In genomic region chr19:7419134-7419533, GRCm38 (mm10) we compare ENCODE assay signal across 8 mouse cellular contexts. TPM values are rescaled to one million over a fixed set of nuclear protein-coding genes. Genes with fewer than 3 reads are reported as not detected.
DNase-seq lines count a peak whose midpoint lies in the region; ATAC-seq and TF ChIP-seq lines count a peak whose summit lies in the region.

No protein-coding gene starts in this region.

- peaks cover 22% of the 10 kb centered on the region for H3K36me3 ChIP-seq in kidney, postnatal 0 days (ENCODE audit: insufficient read depth, low read length)
- H3K36me3 ChIP-seq in embryonic facial prominence, embryonic 13.5 days, result peaks cover 44% of the 10 kb centered on the region
- H3K36me3 ChIP-seq in intestine, embryonic 16.5 days (ENCODE audit: control insufficient read depth, insufficient read depth, low read length), result peaks cover 10% of the 10 kb centered on the region

- no peak for TF ChIP-seq CTCF in kidney, postnatal 0 days (IDR thresholded peaks at IDR 0.05; ENCODE audit: low read depth)

- H3K27me3 ChIP-seq in kidney, postnatal 0 days (ENCODE audit: insufficient read depth, low read length), result no peaks in the 10 kb centered on the region
- H3K27me3 ChIP-seq in embryonic facial prominence, embryonic 13.5 days, result no peaks in the 10 kb centered on the region
- H3K27me3 ChIP-seq in intestine, embryonic 16.5 days (replicated peaks; ENCODE audit: control insufficient read depth, insufficient read depth, low read length), result no peaks in the 10 kb centered on the region

- H3K27ac ChIP-seq in kidney, postnatal 0 days, result no peak overlapping the region
- H3K27ac ChIP-seq in embryonic facial prominence, embryonic 13.5 days, result no peak overlapping the region
- no peak overlapping the region for H3K27ac ChIP-seq in intestine, embryonic 16.5 days (ENCODE audit: low read length)

- no peak for ATAC-seq in kidney, postnatal 0 days (replicated peaks; ENCODE audit: low FRiP score, low read depth)
- ATAC-seq in embryonic facial prominence, embryonic 13.5 days (ENCODE audit: insufficient number of reproducible peaks, insufficient read depth, low FRiP score, low TSS enrichment, low read depth), result no peak
- no peak for ATAC-seq in intestine, embryonic 16.5 days

- no peak overlapping the region for H3K9ac ChIP-seq in kidney, postnatal 0 days (ENCODE audit: low read depth, low read length)
- H3K9ac ChIP-seq in embryonic facial prominence, embryonic 13.5 days, result peak overlapping the region; percentile 97
- H3K9ac ChIP-seq in intestine, embryonic 16.5 days (ENCODE audit: low read depth, low read length), result peak overlapping the region; percentile 36

- H3K4me2 ChIP-seq in kidney, postnatal 0 days (ENCODE audit: low read length), result peak overlapping the region; percentile 97
- H3K4me2 ChIP-seq in embryonic facial prominence, embryonic 13.5 days, result peak overlapping the region; percentile 74
- peak overlapping the region; percentile 88 for H3K4me2 ChIP-seq in intestine, embryonic 16.5 days (ENCODE audit: low read depth, low read length)

- 28% methylated on average over 6 of the region's 6 CpGs for WGBS in kidney, postnatal 0 days
- WGBS in embryonic facial prominence, embryonic 13.5 days, result 27% methylated on average over 6 of the region's 6 CpGs
- WGBS in intestine, embryonic 16.5 days, result 31% methylated on average over 6 of the region's 6 CpGs

- H3K4me3 ChIP-seq in kidney, postnatal 0 days (replicated peaks; ENCODE audit: low read depth, low read length), result peak overlapping the region; percentile 82; the same call in 1 of the 2 replicates
- H3K4me3 ChIP-seq in embryonic facial prominence, embryonic 13.5 days, result peak overlapping the region; percentile 84
- H3K4me3 ChIP-seq in intestine, embryonic 16.5 days (ENCODE audit: low read length), result peak overlapping the region; percentile 86

- H3K4me1 ChIP-seq in kidney, postnatal 0 days (replicated peaks; ENCODE audit: insufficient read depth, low read length), result peaks cover 57% of the 10 kb centered on the region
- peaks cover 66% of the 10 kb centered on the region for H3K4me1 ChIP-seq in embryonic facial prominence, embryonic 13.5 days
- peaks cover 65% of the 10 kb centered on the region for H3K4me1 ChIP-seq in intestine, embryonic 16.5 days (ENCODE audit: control insufficient read depth, insufficient read depth, low read length)

- H3K9me3 ChIP-seq in kidney, postnatal 0 days (replicated peaks; ENCODE audit: low read length), result no peaks in the 10 kb centered on the region
- no peaks in the 10 kb centered on the region for H3K9me3 ChIP-seq in embryonic facial prominence, embryonic 13.5 days
- no peaks in the 10 kb centered on the region for H3K9me3 ChIP-seq in intestine, embryonic 16.5 days (ENCODE audit: control insufficient read depth, low read length)

- DNase-seq in kidney, postnatal 0 days (ENCODE audit: low spot score), result no peak
- DNase-seq in kidney, postnatal 25 days, result no peak
- DNase-seq in neural tube, embryonic 10.5 days (ENCODE audit: extremely low spot score, low spot score), result peak; percentile 21
- DNase-seq in layer of hippocampus, adult 9-10 months (ENCODE audit: low spot score), result no peak
- no peak for DNase-seq in gastrocnemius, adult 18-20 months (ENCODE audit: low spot score)
- DNase-seq in T-cell, adult 2 months (ENCODE audit: low spot score), result no peak

RNA-seq across cellular contexts. Expression of gene 2700081O15Rik, which starts 1.7 kb away (rescaled TPM):
- polyA plus RNA-seq in kidney, postnatal 0 days (2015; fragmentation: Nextera tagmentation; extraction: Ambion mirVana), result 4.8 and 5.2 TPM in 2 replicates
- polyA plus RNA-seq in embryonic facial prominence, embryonic 13.5 days (2015; fragmentation: Nextera tagmentation; extraction: Ambion mirVana), result 10.4 and 11.8 TPM in 2 replicates
- 3.1 and 3.2 TPM in 2 replicates for polyA plus RNA-seq in intestine, embryonic 16.5 days (2015; fragmentation: Nextera tagmentation; extraction: Ambion mirVana)
- total RNA-seq in gastrocnemius, adult 18-20 months (2021), result 1 to 10 TPM; 3.1 to 4.8 TPM

RNA-seq across cellular contexts. Expression of gene Spindoc, which starts 36.3 kb away (rescaled TPM):
- polyA plus RNA-seq in kidney, postnatal 0 days (2015; fragmentation: Nextera tagmentation; extraction: Ambion mirVana), result 19.2 and 21.9 TPM in 2 replicates
- 30.8 and 42.4 TPM in 2 replicates for polyA plus RNA-seq in embryonic facial prominence, embryonic 13.5 days (2015; fragmentation: Nextera tagmentation; extraction: Ambion mirVana)
- polyA plus RNA-seq in intestine, embryonic 16.5 days (2015; fragmentation: Nextera tagmentation; extraction: Ambion mirVana), result 17.4 and 18.2 TPM in 2 replicates
- 1 to 10 TPM; 7.4 to 9.0 TPM for total RNA-seq in gastrocnemius, adult 18-20 months (2021)
